Mouse (Mus musculus): Measurements from ENCODE around the gene Gm44965. TPM values are rescaled to one million over a fixed set of nuclear protein-coding genes. Genes with fewer than 3 reads are reported as not detected.

Gm44965 gene
- polyA plus RNA-seq, 2 experiments from 2014 or later: not detected

DNA sequence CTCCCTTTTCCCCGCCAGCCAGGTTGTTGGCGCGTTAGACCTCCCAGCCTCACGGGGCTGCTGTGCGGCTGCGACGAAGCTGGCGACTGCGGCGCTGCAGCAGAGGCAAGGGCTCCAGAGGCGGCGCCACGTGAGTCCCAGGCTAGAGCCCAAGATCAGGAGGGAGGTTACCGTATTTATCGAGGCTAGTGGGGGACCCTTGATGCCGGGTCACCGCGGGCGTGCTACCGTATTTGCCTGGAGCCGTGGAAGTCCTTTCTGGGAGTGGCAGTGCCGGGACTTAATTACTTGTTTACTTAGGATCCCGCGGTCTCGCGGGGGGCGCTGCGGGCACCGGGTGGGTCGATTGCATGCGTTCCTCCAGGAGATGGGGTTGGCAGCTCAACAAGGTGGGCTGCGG, 33.2 kb downstream of the Gm44965 start:
- peak; percentile 53 for ATAC-seq

DNA sequence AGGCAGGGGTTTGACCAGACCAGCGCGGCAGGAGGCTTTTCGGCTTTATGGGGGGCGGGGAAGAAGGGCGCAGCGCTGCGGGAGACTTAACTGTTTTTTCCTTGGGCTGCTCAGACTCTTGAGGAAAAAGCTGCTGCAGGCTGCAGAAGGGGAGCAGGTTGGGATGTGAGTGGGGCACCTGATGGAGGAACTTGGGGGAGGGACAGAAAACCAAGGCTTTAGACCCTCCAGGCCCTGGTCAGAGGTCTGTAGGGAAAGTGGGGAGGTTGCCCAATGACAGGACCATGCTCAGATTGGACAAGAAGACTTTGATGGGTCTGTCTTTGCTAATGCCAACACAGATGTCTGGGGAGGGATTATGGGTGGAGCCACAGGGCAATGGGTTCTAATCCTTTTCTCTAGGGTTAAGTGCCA, 33.8 kb downstream of the Gm44965 start:
- ATAC-seq: no peak

DNA sequence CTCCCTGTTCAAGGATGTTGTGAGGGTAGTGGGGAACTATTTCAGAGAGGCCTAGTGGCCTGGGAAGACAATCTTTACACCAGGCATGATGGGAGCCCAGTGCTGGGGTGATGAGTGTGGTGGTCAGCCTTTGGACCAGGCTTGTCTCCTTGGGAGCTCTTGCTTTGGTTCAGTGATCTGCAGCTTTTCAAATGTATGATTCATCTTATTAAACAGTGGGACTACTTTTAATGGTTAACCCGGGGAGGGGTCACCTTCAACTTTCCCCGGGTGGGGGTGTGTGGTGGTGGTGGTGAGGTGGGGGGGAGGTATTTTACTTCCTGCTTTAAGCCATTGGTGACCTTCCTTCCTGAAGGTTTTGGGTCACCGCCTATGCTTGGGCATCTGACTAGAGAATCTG, 34.6 kb downstream of the Gm44965 start:
- ATAC-seq: no peak

DNA sequence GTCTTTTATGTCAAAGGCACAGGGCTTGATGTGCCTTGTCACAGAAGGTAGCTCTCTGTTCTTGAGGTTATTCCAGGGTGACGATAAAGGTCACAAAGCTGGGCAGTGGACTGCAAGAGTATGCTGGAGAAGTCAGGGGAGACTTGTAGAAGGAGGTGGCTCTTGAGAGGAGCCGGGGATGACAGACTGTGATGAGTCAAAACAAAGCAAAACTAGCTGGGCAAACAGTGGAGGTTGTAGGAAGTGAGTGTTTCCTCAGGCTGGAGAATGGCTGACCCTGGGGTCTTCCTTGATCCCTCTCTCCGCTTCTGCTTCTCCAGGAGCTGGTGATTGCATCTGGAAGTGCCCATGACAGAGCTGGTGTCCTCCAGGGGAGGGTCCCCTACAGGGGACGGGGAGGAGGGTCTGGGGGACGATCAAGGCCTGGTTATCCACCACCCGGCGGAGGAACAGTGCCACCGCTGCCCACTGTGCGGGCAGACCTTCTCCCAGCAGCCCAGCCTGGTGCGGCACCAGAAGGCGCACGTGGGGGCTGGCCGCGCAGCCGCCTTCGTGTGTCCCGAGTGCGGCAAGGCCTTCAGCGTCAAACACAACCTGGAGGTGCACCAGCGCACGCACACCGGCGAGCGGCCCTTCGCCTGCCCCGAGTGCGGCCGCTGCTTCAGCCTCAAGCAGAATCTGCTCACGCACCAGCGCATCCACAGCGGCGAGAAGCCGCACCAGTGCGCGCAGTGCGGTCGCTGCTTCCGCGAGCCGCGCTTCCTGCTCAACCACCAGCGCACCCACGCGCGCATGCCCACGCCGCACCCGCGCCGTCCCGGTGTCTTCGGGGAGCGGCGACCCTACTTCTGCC, 35.3 kb downstream of the Gm44965 start:
- ATAC-seq: peak; percentile 79

DNA sequence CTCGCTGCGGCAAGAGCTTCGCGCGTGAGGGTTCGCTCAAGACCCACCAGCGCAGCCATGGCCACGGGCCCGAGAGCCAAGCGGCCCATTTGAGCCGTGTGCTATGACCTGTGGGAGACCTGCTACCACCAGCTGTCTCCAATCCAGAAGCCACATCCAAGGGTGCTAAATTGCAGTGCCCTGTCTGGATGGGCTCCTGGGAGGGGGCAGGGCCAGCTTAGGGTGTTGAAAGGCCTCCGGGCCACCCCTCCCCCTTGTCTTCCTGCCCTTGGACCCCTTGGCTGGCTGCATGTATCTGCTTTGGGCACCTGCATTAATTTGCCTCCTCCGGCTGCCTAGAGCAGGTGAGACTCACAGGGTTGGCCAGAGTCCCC, 35.9 kb downstream of the Gm44965 start:
- no peak for ATAC-seq

DNA sequence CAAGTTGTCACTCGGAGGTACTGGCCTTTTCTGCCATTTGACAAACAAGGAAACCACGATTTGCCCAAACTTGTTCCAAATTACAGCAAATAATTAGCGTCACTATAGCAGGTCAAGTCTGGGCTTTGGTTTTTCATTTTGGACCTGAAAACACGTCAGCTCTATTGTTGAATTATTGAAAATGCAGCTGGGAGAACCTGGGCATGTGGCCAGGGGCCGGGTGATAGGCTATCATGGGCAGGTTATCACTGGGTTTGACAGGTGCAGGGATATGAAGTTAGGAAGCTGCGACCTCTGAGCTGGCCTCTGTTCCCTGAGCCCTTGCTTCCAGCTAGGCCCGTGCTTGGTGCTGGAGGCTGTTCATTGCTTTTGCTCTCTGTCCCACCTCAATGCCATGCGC, 37.1 kb downstream of the Gm44965 start:
- no peak for ATAC-seq

DNA sequence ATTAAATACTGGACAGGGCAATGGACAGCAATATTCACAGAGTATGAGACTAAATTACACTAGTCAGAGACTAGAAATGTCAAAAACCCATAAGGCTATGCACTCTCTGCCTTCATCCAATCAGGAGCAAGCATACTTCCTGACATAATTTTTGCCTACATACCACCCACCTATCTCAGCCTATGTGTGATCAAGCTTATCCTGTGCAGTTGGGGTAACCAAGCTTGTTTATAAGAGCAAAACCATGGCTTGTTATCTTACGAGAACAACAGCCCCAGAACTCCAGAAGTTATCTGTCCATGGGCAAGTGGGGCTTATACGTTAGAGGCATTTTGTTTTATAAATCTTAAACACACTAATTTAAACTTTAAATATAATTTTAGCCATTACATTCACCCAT, 41.4 kb downstream of the Gm44965 start:
- ATAC-seq: no peak

DNA sequence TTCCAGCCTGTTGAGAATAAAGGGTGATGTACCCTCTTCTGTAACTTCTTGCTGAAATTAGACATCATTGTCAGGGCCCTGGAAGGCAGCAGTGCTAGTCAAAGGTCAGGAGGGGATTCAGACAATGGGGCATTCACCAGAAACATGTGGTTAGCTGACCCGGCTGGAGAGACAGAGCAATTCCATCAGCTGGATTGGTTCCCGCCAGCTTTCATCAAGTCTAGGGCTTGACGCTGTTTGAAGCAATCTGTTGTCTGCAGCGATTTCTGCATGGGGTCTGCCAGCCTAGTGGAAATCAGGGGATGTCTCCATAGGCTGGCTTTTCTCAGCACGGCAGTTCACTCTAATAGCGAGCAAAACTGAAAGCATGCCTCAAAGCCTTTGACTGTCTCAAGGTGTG, 42.8 kb downstream of the Gm44965 start:
- no peak for ATAC-seq

DNA sequence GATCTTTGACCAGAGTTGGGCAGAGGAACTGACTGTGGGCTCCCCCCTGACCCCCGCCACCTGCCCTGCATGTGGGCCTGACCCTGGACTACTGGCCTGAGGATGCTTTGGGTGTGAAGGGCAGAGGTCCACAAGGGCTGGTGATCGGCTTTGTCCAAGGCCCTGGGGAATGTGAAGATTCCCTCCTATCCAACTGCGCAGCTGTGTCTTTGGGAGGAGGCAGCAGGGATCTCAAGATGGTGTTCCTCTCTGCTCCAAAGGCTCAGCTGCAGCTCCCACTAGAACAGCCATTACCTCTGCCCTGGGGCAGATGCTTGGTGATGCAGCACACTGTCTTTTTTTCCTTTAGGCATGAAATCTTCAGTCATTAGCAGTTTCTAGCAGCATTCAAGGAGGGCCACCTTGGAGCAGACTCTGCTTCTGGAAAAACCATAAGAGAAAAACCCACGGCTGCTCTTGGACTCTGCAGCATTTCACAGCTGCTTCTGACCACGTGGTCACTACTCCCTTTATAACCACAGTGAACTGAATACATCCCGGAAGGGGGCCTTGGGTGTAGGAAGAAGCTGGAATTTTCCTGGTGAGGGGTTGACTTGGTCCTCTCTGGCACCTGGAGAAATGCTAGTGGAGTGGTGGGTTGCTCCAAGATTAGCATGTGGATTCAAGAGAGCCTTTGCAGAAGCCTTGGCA, 44.2 kb downstream of the Gm44965 start:
- ATAC-seq: no peak

DNA sequence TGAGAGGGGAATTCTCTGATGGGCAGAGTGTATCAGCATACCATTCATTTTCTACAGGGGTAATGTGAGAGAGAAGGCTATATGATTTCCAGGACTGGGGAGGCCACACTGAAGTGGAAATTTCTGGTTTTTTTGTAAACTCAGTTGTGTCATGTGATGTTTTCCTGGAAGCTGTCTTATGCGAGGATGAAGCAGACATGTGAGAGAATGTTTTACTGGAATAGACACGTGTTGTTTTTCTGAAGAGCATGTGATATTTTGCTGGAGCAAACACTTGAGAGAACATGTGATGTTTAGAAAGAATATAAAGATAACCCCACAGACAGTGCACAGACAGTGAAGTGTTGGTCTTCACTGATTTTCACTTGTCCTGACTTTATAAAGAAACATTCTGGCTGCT, 44.8 kb downstream of the Gm44965 start:
- ATAC-seq: no peak

DNA sequence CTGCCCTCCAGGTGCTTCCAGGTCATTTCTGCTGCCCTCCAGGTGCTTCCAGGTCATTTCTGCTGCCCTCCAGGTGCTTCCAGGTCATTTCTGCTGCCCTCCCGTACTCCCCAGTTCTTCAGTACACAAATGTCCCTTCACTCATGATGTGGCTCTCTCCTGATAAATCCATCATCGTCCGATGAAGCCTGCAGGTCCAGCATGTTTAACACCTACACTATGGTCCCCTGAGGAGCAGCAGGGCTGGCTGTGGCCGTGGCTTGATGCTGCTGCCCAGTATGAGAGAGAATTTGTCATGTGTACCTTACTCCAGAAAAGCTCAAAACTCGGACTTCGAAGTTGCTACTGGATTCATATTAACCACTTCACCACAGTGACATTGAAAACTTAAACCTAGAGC, 47.6 kb downstream of the Gm44965 start:
- no peak for ATAC-seq

DNA sequence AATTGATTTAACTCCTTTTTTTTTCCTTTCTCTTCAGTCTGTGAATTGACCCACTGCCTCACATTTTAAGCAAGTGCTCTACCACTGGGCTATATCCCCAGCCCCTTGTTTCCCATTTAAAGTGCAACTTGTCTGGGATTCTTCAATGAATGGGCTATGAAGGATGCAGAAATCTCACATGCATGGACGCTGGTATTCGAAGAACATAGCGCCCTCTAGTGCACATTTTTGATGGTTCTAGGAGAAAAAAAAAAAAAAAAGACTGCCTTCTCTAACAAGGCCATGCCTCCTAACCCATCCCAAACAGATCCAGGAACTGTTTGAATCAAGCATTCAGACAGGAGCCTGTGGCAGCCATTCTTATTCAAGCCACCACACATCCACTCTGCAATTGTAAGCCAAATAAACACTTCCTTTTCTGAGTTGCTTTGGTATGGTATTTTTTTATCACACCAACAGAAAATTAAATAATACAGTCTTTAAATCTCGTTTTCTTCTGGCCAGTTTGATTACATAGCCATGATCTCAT, 49.1 kb downstream of the Gm44965 start:
- ATAC-seq: no peak

DNA sequence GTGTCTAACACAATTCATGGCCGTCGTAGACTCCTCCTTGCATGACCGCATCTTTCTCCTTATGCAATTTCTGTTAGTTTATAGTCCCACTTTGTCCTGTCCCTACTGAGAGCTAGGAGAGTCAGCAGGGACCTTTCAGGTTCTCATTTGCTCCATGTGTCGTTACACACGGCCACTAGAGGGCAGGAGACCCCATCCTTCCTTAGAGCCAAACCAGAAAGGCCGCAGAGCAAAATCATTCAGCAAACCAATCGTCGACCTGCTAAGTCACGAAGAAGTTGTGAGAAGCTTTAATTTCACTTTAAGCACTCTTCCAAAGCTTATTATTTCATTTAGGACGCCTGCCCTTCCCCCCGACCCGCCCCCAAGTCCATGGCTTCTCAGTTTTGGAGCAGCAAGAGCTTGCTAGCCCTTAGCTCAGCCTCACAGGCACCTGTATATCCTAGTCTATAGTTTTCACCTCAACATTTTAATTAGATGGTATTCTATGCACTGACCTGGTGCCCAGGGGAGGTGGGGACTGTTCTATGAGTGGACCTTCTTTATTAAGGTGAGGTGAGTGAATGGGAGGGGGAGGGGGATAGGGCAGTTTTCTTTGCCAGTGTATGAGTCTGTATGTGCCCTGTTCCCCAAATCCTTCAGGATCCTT, 52.0 kb downstream of the Gm44965 start:
- ATAC-seq: peak; percentile 56

DNA sequence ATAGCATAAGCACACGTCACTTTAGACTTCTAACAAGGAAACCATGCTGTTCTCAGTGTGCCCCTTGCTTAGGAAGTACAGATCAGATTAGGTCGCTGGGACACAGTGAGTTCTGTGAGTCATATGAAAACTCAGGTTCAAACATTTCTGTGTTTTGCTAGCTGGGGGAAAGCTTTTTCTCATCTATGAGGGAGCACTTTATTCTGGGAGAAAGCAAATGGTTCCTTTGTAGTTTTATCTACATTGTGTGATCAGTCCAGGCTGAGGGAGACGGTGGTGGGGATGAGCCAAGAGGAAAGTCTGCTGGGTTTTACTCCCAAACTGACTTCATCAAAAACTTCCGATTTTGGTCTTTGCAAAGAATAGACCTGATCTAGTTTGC, 52.6 kb downstream of the Gm44965 start:
- peak; percentile 10 for ATAC-seq

DNA sequence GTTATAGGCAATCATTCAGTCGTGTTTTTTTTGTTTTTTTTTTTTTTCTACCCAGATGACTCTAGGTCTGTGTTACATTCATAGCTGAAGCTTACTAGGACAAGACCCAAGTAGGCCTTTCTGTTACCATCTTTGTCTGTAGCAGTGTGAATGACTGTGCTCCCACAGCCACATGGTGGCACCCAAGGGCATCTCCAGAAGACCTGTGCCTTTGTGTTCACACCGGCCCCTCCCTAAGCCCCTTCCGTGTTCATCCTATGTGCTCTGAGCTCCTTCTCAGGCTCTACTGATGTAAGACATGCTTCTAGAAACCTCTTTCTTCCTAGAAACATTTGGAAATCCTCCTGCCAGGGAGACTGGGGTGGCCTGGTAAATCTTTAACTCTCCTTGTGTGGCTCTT, 53.3 kb downstream of the Gm44965 start, which contains the start of gene Gimap8:
Gimap8 (plus strand) TSS at position 240 of the 400 bp plus-strand sequence.
- ATAC-seq: peak; percentile 89

DNA sequence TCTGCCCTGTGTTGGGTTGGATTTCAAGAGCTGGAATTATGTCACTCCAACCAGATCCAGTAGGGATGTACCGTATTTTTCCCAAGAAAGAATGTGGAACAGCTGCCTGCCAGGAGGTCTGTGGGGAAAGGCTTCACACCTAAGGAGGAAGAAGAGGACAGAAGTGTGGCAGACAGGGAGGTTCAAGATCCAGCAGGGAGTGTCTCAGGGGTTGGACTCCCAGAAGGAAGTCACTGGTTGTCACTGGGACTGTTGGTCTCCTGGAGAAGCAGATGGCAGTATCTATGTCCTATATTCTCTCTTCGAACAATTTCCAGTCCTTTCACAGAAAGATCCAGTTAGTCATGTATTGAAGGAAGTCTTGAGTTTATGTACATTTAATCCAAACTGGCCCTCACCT, 53.9 kb downstream of the Gm44965 start:
- no peak for ATAC-seq

DNA sequence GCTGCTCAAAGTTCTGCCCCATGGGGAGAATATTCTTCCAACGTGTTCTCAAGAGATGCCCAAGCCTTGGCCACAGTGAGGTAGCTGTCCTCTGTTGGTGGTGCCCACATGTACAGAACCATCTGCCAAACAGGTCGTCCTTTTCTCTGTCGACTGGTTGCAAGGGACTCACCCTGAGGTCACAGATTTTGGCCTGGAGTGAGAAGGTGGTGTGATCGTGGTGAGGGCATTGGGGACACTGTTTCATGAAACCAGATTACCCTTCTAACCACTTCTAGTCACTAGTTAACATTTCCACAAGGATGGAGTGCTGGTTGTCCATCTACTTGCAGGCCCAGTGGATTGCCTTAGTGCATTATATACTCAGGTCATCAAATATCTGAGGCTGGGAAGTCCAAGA, 55.0 kb downstream of the Gm44965 start:
- no peak for ATAC-seq

DNA sequence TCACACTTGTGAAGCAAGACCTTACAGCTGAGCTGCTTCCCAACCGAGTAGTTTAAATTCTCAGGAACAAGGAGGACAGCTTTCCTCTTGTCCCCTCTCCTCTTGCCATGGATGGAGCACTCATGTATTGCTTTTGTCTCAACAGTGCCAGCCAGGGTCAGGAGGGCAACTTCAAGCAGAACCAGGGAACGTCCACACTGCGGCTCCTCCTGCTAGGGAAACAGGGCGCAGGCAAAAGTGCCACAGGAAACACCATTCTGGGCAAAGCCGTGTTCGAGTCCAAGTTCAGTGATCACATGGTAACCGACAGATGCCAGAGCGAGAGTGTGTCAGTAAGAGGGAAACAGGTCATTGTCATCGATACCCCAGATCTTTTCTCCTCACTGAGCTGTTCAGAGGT, 56.3 kb downstream of the Gm44965 start:
- ATAC-seq: no peak

DNA sequence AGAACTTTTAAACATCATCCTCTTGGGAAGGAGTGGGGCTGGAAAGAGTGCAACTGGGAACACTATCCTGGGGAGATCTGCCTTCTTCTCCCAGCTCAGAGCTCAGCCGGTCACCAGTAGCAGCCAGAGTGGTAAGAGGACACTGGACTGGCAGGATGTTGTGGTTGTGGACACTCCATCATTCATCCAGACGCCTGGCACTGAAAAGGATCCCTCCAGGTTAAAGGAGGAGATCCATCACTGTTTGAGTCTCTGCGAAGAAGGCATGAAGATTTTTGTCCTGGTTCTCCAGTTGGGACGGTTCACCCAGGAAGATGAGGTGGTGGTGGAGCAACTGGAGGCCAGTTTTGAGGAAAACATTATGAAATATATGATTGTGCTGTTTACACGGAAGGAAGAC, 65.0 kb downstream of the Gm44965 start:
- ATAC-seq: no peak

DNA sequence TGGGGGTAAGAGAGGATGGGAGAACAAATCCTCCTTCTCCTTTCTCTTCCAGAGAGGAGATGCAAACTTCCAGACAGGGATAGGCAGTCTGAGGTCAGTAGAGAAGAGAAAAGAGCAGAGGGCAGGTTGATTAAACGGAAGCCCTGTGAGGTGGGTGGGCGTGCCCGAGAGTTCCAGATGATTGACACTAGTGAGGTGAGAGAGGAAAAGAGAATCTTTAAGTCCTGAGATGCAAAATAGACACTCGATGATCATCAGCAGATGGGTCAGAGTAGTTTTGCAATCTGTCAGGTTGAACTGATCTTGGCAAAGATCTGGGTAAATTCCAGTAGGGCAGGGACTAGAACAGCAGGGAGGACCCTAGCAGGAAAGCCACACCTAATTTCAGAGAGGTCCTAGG, 71.0 kb downstream of the Gm44965 start:
- peak; percentile 56 for ATAC-seq

DNA sequence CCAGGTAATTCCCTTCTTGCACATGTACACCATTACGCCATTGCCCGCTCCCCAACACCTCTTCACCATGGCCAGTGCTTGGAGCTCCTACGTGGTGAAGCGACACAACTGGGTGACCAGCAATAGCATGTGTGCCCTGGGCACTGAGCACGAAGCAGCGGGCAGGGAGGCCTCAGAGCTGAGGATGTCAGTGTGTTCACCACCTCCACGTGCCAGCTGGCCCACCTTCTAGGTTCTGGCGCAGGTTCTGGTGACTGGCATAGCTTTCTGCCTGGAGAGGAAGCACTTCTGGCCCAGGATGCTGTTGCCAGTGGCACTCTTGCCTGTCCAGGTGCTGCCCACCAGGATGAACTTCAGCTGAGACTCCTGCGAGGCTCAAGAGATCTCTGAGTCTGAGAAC, 71.7 kb downstream of the Gm44965 start:
- ATAC-seq: no peak

DNA sequence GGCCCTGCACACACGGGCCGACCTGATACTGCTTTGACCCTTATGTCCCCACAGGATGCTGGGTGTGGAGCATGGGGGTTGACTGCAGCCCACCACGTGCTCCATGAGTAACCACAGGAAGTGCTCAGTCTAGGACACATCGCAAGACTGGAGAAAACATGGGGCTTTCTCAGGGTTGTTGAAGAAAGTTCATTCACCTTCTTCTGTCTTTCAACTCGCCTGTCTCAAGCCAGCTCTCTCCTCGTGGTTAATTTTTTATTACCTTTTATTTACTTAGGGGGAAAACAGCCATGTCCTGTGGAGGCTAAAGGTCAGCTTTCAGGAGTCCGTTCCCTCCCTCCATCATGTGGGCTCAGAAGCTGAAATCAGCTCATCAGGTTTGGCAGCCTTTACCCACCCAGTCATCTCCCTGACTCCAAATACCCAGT, 72.4 kb downstream of the Gm44965 start:
- peak; percentile 68 for ATAC-seq

DNA sequence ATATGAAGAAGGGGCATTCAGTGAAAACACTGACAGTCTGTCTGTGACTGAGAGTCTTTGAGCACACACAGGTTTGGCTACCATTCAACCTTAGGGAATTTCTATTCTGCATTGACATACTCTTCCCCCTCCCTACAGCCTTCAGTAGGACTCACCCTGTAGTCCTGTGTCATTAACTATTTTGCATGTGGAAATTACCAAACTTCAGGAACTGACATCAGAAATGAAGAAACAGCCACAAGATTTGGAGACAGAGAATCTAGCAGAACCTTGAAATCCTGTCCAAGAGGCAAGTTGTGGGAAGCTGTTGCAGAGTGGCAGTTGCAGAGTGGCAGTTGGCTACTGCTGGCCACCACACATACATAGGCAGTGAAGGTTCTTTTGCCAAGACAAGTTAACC, 74.3 kb downstream of the Gm44965 start:
- no peak for ATAC-seq
